Mouse (Mus musculus) bone marrow, adult 2 months (tissue): ENCODE data around the gene Ap5z1.

Experiments used
- CTCF ChIP-seq: fragments of 200-500 bp; IDR thresholded peaks from 2 replicates; pipeline ENCODE4 v1.5.1; 2011; ENCODE audit warnings: low read length, control low read depth; ENCODE audit not compliant: control insufficient read depth, insufficient read depth
- POLR2A ChIP-seq: fragments of 200-500 bp; IDR thresholded peaks from 2 replicates; pipeline ENCODE4 v1.6.1; 2011; ENCODE audit warnings: low read depth, mild to moderate bottlenecking, control low read depth, low read length, borderline replicate concordance; ENCODE audit not compliant: control insufficient read depth

GRCm38 (mm10) chr5:142512112-142512511 lies 48.4 kb downstream of the Ap5z1 start:
- TF ChIP-seq CTCF = no peak
- TF ChIP-seq POLR2A = no peak
